Mouse (Mus musculus) heart, embryonic 12.5 days (tissue): Measurements from ENCODE around the gene Gm5089. TPM values are rescaled to one million over a fixed set of nuclear protein-coding genes. Genes with fewer than 3 reads are reported as not detected.

Experiments used
- ATAC-seq: fragments of 200-750 bp; cut with Nextera tagmentation; 2 replicates; pipeline ENCODE4 v1.8.0; 2017; ENCODE audit warnings: moderate TSS enrichment, moderate library complexity; ENCODE audit not compliant: insufficient number of reproducible peaks, low FRiP score
- H3K27ac ChIP-seq: fragments of 300-500 bp; sonication (generic); 2 replicates; pipeline ENCODE4 v1.5.1; 2016; ENCODE audit warnings: mild to moderate bottlenecking, moderate library complexity; ENCODE audit not compliant: poor library complexity, severe bottlenecking
- H3K27me3 ChIP-seq: fragments of 300-500 bp; sonication (generic); replicated peaks from 2 replicates; pipeline ENCODE4 v1.6.1; 2016; ENCODE audit warnings: mild to moderate bottlenecking, moderate library complexity
- H3K36me3 ChIP-seq: fragments of 300-500 bp; sonication (generic); 2 replicates; pipeline ENCODE4 v1.6.1; 2016; ENCODE audit warnings: mild to moderate bottlenecking, moderate library complexity
- H3K4me1 ChIP-seq: fragments of 300-500 bp; sonication (generic); replicated peaks from 2 replicates; pipeline ENCODE4 v1.6.1; 2016; ENCODE audit warnings: mild to moderate bottlenecking
- H3K4me2 ChIP-seq: fragments of 300-500 bp; sonication (generic); 2 replicates; pipeline ENCODE4 v1.6.1; 2016; ENCODE audit warnings: mild to moderate bottlenecking, moderate library complexity
- H3K4me3 ChIP-seq: fragments of 300-500 bp; sonication (generic); 2 replicates; pipeline ENCODE4 v1.5.1; 2016; ENCODE audit warnings: mild to moderate bottlenecking
- H3K9ac ChIP-seq: fragments of 300-500 bp; sonication (generic); 2 replicates; pipeline ENCODE4 v1.6.1; 2016; ENCODE audit warnings: mild to moderate bottlenecking, moderate library complexity
- H3K9me3 ChIP-seq: fragments of 300-500 bp; sonication (generic); replicated peaks from 2 replicates; pipeline ENCODE4 v1.6.1; 2016; ENCODE audit warnings: mild to moderate bottlenecking, moderate library complexity
- WGBS: fragments of 180-500 bp; shearing (Covaris S2); methylation state at CpG from one replicate; pipeline ENCODE4 v1.1.7; 2016; 5-methylcytosine and 5-hydroxymethylcytosine counted together
- polyA plus RNA-seq: library from polyadenylated mRNA; unstranded; fragments of >200 nt; fragmentation: Nextera tagmentation; extraction: Ambion mirVana; gene quantifications from 2 replicates; pipeline ENCODE4 v1.2.1, GENCODE M21; 2016

Gene Gm5089
- polyA plus RNA-seq, 1 experiment from 2014 or later: not detected

- no peak overlapping the region for H3K9ac ChIP-seq
- no peak overlapping the region for H3K27ac ChIP-seq
- no peaks in the 10 kb centered on the region for H3K36me3 ChIP-seq
- no peak for ATAC-seq
- H3K9me3 ChIP-seq: no peaks in the 10 kb centered on the region
- H3K4me3 ChIP-seq: no peak overlapping the region
- no peaks in the 10 kb centered on the region for H3K27me3 ChIP-seq
- peaks cover 3% of the 10 kb centered on the region; the same call in 1 of the 2 replicates for H3K4me1 ChIP-seq
- H3K4me2 ChIP-seq: no peak overlapping the region
- WGBS: 59% methylated on average over 1 of the region's 1 CpGs
Measured at GRCm38 (mm10) chr14:122393119-122393518, 57.8 kb downstream of the Gm5089 start.

GRCm38 (mm10) chr14:122390935-122391334, 60.0 kb downstream of the Gm5089 start:
- no peak for ATAC-seq
- Histone ChIP-seq H3K4me1 (peaks cover 3% of the 10 kb centered on the region; the same call in 1 of the 2 replicates), H3K27me3 (no peaks in the 10 kb centered on the region), H3K4me3 (no peak overlapping the region), H3K4me2 (no peak overlapping the region), H3K9ac (no peak overlapping the region), H3K27ac (no peak overlapping the region), H3K9me3 (no peaks in the 10 kb centered on the region), H3K36me3 (no peaks in the 10 kb centered on the region)
- WGBS: 44% methylated on average over 4 of the region's 4 CpGs

- Histone ChIP-seq H3K27me3 (no peaks in the 10 kb centered on the region), H3K36me3 (no peaks in the 10 kb centered on the region), H3K4me2 (no peak overlapping the region), H3K9me3 (no peaks in the 10 kb centered on the region), H3K4me3 (no peak overlapping the region), H3K4me1 (peaks cover 3% of the 10 kb centered on the region; the same call in 1 of the 2 replicates), H3K27ac (no peak overlapping the region), H3K9ac (no peak overlapping the region)
- no peak for ATAC-seq
- 80% methylated on average over 13 of the region's 13 CpGs for WGBS
Measured at GRCm38 (mm10) chr14:122389684-122390370, 61.1 kb downstream of the Gm5089 start.

- Histone ChIP-seq H3K36me3 (no peaks in the 10 kb centered on the region), H3K4me3 (no peak overlapping the region), H3K9ac (no peak overlapping the region), H3K4me1 (peaks cover 3% of the 10 kb centered on the region; the same call in 1 of the 2 replicates), H3K27me3 (no peaks in the 10 kb centered on the region), H3K9me3 (no peaks in the 10 kb centered on the region), H3K4me2 (no peak overlapping the region), H3K27ac (no peak overlapping the region)
- no peak for ATAC-seq
- WGBS: 76% methylated on average over 19 of the region's 19 CpGs
Measured at GRCm38 (mm10) chr14:122388431-122389031, 62.4 kb downstream of the Gm5089 start.

- H3K4me2 ChIP-seq: no peak overlapping the region
- ATAC-seq: no peak
- peaks cover 3% of the 10 kb centered on the region; the same call in 1 of the 2 replicates for H3K4me1 ChIP-seq
- H3K27ac ChIP-seq: no peak overlapping the region
- WGBS: 87% methylated on average over 5 of the region's 5 CpGs
- no peaks in the 10 kb centered on the region for H3K27me3 ChIP-seq
- no peaks in the 10 kb centered on the region for H3K36me3 ChIP-seq
- no peak overlapping the region for H3K9ac ChIP-seq
- no peaks in the 10 kb centered on the region for H3K9me3 ChIP-seq
- H3K4me3 ChIP-seq: no peak overlapping the region
Measured at GRCm38 (mm10) chr14:122387781-122388180, 63.1 kb downstream of the Gm5089 start.

GRCm38 (mm10) chr14:122386281-122387130, 64.4 kb downstream of the Gm5089 start:
- no peak for ATAC-seq
- no peaks in the 10 kb centered on the region for H3K36me3 ChIP-seq
- H3K4me1 ChIP-seq: peaks cover 3% of the 10 kb centered on the region; the same call in 1 of the 2 replicates
- no peaks in the 10 kb centered on the region for H3K9me3 ChIP-seq
- WGBS: 87% methylated on average over 17 of the region's 17 CpGs
- H3K27me3 ChIP-seq: no peaks in the 10 kb centered on the region
- no peak overlapping the region for H3K27ac ChIP-seq
- no peak overlapping the region for H3K4me3 ChIP-seq
- no peak overlapping the region for H3K9ac ChIP-seq
- H3K4me2 ChIP-seq: no peak overlapping the region

- Histone ChIP-seq H3K4me1 (no peaks in the 10 kb centered on the region), H3K4me2 (no peak overlapping the region), H3K36me3 (no peaks in the 10 kb centered on the region), H3K4me3 (no peak overlapping the region), H3K9me3 (no peaks in the 10 kb centered on the region), H3K27ac (no peak overlapping the region), H3K9ac (no peak overlapping the region), H3K27me3 (no peaks in the 10 kb centered on the region)
- WGBS: 91% methylated on average over 5 of the region's 5 CpGs
- no peak for ATAC-seq
Measured at GRCm38 (mm10) chr14:122385758-122386157, 65.2 kb downstream of the Gm5089 start.

- WGBS: 79% methylated on average over 3 of the region's 3 CpGs
- no peak overlapping the region for H3K27ac ChIP-seq
- no peaks in the 10 kb centered on the region for H3K36me3 ChIP-seq
- no peak overlapping the region for H3K4me2 ChIP-seq
- H3K9me3 ChIP-seq: no peaks in the 10 kb centered on the region
- no peaks in the 10 kb centered on the region for H3K27me3 ChIP-seq
- H3K9ac ChIP-seq: no peak overlapping the region
- H3K4me3 ChIP-seq: no peak overlapping the region
- ATAC-seq: no peak
- H3K4me1 ChIP-seq: no peaks in the 10 kb centered on the region
Measured at GRCm38 (mm10) chr14:122385238-122385534, 65.7 kb downstream of the Gm5089 start.

Other genes starting within 250 kb of the Gm5089 start
- 0.04 TPM in 1 of 2 replicates, not detected in the other for gene Zic5, start 14.6 kb upstream of the Gm5089 start, polyA plus RNA-seq
- gene Zic2, start 24.3 kb upstream of the Gm5089 start, polyA plus RNA-seq: not detected in 2 replicates
- not detected in 2 replicates for gene Gm10837, start 39.5 kb upstream of the Gm5089 start, polyA plus RNA-seq
- gene Pcca, start 83.2 kb upstream of the Gm5089 start, polyA plus RNA-seq: 28.0 and 28.4 TPM in 2 replicates